Mouse (Mus musculus) left cerebral cortex, postnatal 25 days (tissue): ENCODE data around the gene Lmx1b. TPM values are rescaled to one million over a fixed set of nuclear protein-coding genes. Genes with fewer than 3 reads are reported as not detected.

Source experiments
- DNase-seq, 2 experiments: peaks; one replicate each; pipeline ENCODE4 v3.0.0; 2022; ENCODE audit warnings: low spot score in 2 of 2, mixed read lengths in 1 of 2
- intact Hi-C: fragments of 180-260 bp; cut with DNase I; formaldehyde crosslinking; loops from one replicate; pipeline ENCODE4 v1.15.1; 2025
- total RNA-seq, 2 experiments: library from RNA; stranded (reverse); gene quantifications; 2 replicates each; pipeline ENCODE4 v1.2.3; 2021

The Lmx1b gene
- total RNA-seq, 2 experiments from 2014 or later, result 0.18 to 0.32 TPM

GRCm38 (mm10) chr2:33645538-33646282 lies 5.4 kb upstream of the Lmx1b start:
- intact Hi-C loops, result no loop called here
- no peak for DNase-seq

- no peak for DNase-seq
- intact Hi-C loops, result loop anchor here (2.0 to 5.0 kb wide), 2 partner anchors 87 to 157 kb away; no protein-coding TSS in a partner anchor
Observed at GRCm38 (mm10) chr2:33643721-33644713, 3.7 kb upstream of the Lmx1b start.

GRCm38 (mm10) chr2:33642650-33643458 lies 2.5 kb upstream of the Lmx1b start:
- intact Hi-C loops, result loop anchor here (2.0 to 5.0 kb wide), 2 partner anchors 86 to 156 kb away; no protein-coding TSS in a partner anchor
- DNase-seq, result peak; percentile 70 to 81

- intact Hi-C loops, result loop anchor here (2.0 to 5.0 kb wide), 2 partner anchors 85 to 155 kb away; no protein-coding TSS in a partner anchor
- DNase-seq, result no peak
Observed at GRCm38 (mm10) chr2:33641859-33642571, 1.7 kb upstream of the Lmx1b start.

- DNase-seq, result no peak
- intact Hi-C loops, result loop anchor here (5.0 kb wide), 1 partner anchor 84 kb away; no protein-coding TSS in a partner anchor
Observed at GRCm38 (mm10) chr2:33640978-33641858, 907 bp upstream of the Lmx1b start.

- intact Hi-C loops, result loop anchor here (5.0 kb wide), 1 partner anchor 82 kb away; no protein-coding TSS in a partner anchor
Observed at GRCm38 (mm10) chr2:33639301-33640170, 775 bp downstream of the Lmx1b start.

GRCm38 (mm10) chr2:33638141-33638733 lies 2.1 kb downstream of the Lmx1b start:
- intact Hi-C loops, result no loop called here
- no peak for DNase-seq

More at GRCm38 (mm10) chr2:33639301-33640170, 775 bp downstream of the Lmx1b start:
- no peak for DNase-seq

GRCm38 (mm10) chr2:33637288-33637687 lies 3.0 kb downstream of the Lmx1b start:
- no peak for DNase-seq
- intact Hi-C loops, result no loop called here

- peak in 1 of 2 experiments; percentile 32 for DNase-seq
- intact Hi-C loops, result no loop called here
Observed at GRCm38 (mm10) chr2:33636628-33637188, 3.6 kb downstream of the Lmx1b start.

GRCm38 (mm10) chr2:33636117-33636521 lies 4.2 kb downstream of the Lmx1b start:
- no peak for DNase-seq
- intact Hi-C loops, result no loop called here

GRCm38 (mm10) chr2:33635323-33636116 lies 4.8 kb downstream of the Lmx1b start:
- intact Hi-C loops, result no loop called here
- no peak for DNase-seq

GRCm38 (mm10) chr2:33634481-33635090 lies 5.7 kb downstream of the Lmx1b start:
- no peak for DNase-seq
- intact Hi-C loops, result no loop called here

- no peak for DNase-seq
- intact Hi-C loops, result no loop called here
Observed at GRCm38 (mm10) chr2:33633955-33634354, 6.4 kb downstream of the Lmx1b start.

- intact Hi-C loops, result no loop called here
- DNase-seq, result no peak
Observed at GRCm38 (mm10) chr2:33633237-33633636, 7.1 kb downstream of the Lmx1b start.

- intact Hi-C loops, result no loop called here
- DNase-seq, result no peak
Observed at GRCm38 (mm10) chr2:33632551-33633059, 7.7 kb downstream of the Lmx1b start.
